Mouse (Mus musculus) small intestine, adult 2 months (tissue): ENCODE data around the gene Rhag. TPM values are rescaled to one million over a fixed set of nuclear protein-coding genes. Genes with fewer than 3 reads are reported as not detected.

Source experiments
- H3K27ac ChIP-seq: fragments of 200-500 bp; 2 replicates; pipeline ENCODE4 v1.5.1; 2012; ENCODE audit warnings: low read depth, low read length, control low read depth, inconsistent platforms; ENCODE audit not compliant: insufficient read depth
- H3K27me3 ChIP-seq: fragments of 200-500 bp; 2 replicates; pipeline ENCODE4 v1.6.1; 2012; ENCODE audit warnings: mild to moderate bottlenecking, moderate library complexity, low read length, inconsistent platforms; ENCODE audit not compliant: control insufficient read depth, insufficient read depth
- H3K36me3 ChIP-seq: fragments of 200-500 bp; 2 replicates; pipeline ENCODE4 v1.6.1; 2012; ENCODE audit warnings: mild to moderate bottlenecking, low read length, control low read depth, inconsistent platforms; ENCODE audit not compliant: control insufficient read depth, insufficient read depth
- H3K4me1 ChIP-seq: fragments of 200-500 bp; 2 replicates; pipeline ENCODE4 v1.6.1; 2012; ENCODE audit warnings: low read length, inconsistent platforms, mixed read lengths; ENCODE audit not compliant: control insufficient read depth, insufficient read depth, insufficient read length
- H3K4me3 ChIP-seq: fragments of 200-500 bp; 2 replicates; pipeline ENCODE4 v1.5.1; 2012; ENCODE audit warnings: low read depth, mild to moderate bottlenecking, control low read depth, inconsistent platforms, low read length, moderate library complexity
- CTCF ChIP-seq: fragments of 200-500 bp; IDR thresholded peaks from 2 replicates; pipeline ENCODE4 v1.5.1; 2012; ENCODE audit warnings: low read depth, mild to moderate bottlenecking, control low read depth, inconsistent platforms, low read length, moderate library complexity, mixed read lengths; ENCODE audit not compliant: insufficient replicate concordance, insufficient read length; ENCODE audit errors: extremely low read depth
- POLR2A ChIP-seq: fragments of 200-500 bp; IDR thresholded peaks from 2 replicates; pipeline ENCODE4 v1.6.1; 2012; ENCODE audit warnings: low read depth, mild to moderate bottlenecking, control low read depth, inconsistent platforms, low read length, moderate library complexity
- WGBS: fragments of 180-500 bp; shearing (Covaris S2); methylation state at CpG from one replicate; pipeline ENCODE4 v1.1.7; 2018; 5-methylcytosine and 5-hydroxymethylcytosine counted together
- polyA plus RNA-seq: library from polyadenylated mRNA; depleted of rRNA; stranded (reverse); fragments of >200 nt; gene quantifications from 2 replicates; pipeline ENCODE4 v1.2.3, GENCODE M21; 2012

Rhag gene
- polyA plus RNA-seq, 1 experiment: not detected

DNA sequence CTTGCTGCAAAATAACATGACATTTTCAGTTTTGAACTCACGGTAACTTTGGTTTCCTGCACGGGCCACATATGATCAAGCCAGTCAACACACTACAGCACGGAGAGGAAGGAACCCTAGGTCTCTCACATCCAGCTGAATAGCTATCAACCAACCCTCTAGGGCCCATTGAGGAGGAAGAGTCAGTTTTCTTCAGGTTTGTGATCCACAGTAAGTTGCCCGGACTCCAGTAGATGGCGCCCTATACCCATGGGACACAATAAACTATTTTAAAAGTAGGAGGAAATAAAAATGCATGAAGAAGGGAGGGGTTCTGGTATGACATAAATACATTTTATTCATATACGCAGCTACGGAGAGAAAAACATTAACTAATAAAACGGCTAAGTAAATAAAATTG is 13.6 kb downstream of the Rhag start:
- 32% methylated on average over 8 of the region's 8 CpGs for WGBS
- H3K4me1 ChIP-seq: no peaks in the 10 kb centered on the region; the same call in 1 of the 2 replicates
- no peak overlapping the region for H3K27ac ChIP-seq
- no peak overlapping the region for H3K4me3 ChIP-seq
- TF ChIP-seq POLR2A: no peak
- TF ChIP-seq CTCF: peak; percentile 45; the same call in 1 of the 2 replicates
- no peaks in the 10 kb centered on the region for H3K27me3 ChIP-seq
- H3K36me3 ChIP-seq: no peaks in the 10 kb centered on the region

DNA sequence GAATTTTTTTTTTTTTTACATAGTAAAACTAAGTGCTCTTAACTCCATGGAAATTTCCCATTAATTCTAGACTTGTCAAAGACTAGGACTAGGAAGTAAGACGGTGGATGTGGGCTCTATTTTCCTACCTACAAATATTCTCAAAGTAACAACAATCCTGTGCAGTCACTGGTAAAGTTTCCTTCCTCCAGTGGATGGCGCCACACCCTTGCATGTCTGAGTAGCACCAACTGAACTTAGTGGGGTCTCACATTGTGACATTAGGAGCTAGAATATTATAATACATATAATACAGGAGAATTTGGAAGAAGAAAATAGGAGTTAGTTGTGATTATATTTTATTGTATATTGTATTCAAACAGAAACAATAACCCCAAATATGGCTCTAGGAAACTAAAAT is 20.9 kb downstream of the Rhag start:
- WGBS: 37% methylated on average over 2 of the region's 2 CpGs

DNA sequence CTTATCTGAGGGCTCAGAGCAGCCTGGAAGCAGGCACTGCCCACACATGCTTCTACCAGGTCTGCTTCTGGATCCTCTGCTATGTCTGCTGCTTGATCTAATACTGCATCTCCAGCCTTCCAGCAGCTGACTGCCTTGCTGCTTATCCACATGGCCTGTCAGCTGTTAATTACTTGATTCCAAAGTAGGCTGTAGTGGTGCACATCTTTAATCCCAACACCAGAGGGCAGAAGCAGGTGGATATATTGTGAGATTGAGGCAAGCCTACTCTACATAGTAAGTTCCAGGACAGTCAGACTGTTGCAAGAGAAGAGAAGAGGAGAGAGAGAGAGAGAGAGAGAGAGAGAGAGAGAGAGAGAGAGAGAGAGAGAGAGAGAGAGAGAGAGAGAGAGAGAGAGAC is 26.4 kb downstream of the Rhag start:
- Histone ChIP-seq H3K4me3 (no peak overlapping the region), H3K27ac (no peak overlapping the region), H3K36me3 (no peaks in the 10 kb centered on the region), H3K27me3 (no peaks in the 10 kb centered on the region), H3K4me1 (no peaks in the 10 kb centered on the region)
- no peak for TF ChIP-seq POLR2A
- TF ChIP-seq CTCF: peak; percentile 26; the same call in 1 of the 2 replicates

More for the DNA sequence above, 20.9 kb downstream of the Rhag start:
- no peak overlapping the region for H3K4me3 ChIP-seq
- no peak overlapping the region for H3K27ac ChIP-seq
- H3K4me1 ChIP-seq: no peaks in the 10 kb centered on the region
- H3K36me3 ChIP-seq: no peaks in the 10 kb centered on the region
- TF ChIP-seq POLR2A: no peak
- no peak for TF ChIP-seq CTCF
- no peaks in the 10 kb centered on the region for H3K27me3 ChIP-seq

DNA sequence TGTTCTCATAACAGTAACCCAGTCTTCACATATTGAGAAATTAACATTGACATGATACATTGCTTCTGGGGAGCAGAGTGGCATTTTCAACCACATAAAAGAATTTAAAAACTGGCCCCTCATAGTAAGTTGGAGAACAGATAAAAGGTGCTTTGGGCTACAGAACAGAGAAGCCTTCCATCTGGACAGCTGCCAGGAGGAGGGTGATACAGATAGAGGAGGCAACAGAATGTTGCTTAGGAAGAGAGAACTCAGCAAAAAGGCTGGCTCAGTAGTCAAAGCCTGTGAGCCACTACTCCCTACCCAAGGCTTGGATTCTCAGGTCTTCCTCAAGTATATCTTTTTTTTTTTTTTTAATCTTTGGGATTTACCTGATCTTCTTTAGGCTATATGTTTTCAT is 44.1 kb downstream of the Rhag start:
- Histone ChIP-seq H3K4me3 (no peak overlapping the region), H3K4me1 (no peaks in the 10 kb centered on the region), H3K27ac (no peak overlapping the region), H3K27me3 (no peaks in the 10 kb centered on the region), H3K36me3 (no peaks in the 10 kb centered on the region)
- no peak for TF ChIP-seq CTCF
- TF ChIP-seq POLR2A: no peak

DNA sequence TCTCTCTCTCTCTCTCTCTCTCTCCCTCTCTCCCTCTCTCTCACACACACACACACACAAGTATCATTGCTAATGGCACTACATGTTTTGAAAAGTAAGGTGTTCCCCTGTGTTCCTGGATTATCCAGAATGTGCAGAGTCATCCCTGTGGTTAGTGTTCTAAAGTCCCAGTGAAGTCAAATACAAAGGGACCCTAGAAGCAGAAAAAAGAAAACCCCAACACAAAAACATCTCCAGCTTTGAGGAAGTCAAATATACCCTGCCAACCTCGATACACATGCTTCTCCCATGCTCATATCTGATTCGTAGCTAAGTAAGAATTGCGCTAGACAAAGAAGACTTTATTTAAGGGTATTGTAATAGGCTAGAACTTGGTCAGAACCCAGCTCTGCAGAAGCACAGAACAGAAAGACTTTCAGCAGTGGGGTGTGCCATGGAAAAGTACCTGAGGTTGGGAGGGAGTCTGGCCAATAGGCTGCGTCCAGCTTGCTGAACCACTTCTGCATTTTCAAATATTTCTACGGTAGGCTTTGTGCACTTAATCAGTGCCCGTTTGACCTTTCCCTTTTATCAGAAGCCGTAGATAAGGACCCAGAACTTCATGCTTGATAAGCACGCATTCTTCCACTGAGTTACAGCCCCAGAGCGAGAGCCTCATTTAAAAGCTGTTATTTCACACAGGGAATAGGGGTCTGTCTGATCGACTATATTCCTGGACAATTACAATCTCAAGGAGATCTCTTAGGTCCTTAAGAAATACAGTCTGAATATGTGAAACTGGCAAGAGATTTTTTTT is 58.2 kb downstream of the Rhag start:
- Histone ChIP-seq H3K4me1 (peaks cover 17% of the 10 kb centered on the region; the same call in 1 of the 2 replicates), H3K27ac (peak overlapping the region; percentile 44; the same call in 1 of the 2 replicates), H3K27me3 (no peaks in the 10 kb centered on the region), H3K4me3 (no peak overlapping the region), H3K36me3 (no peaks in the 10 kb centered on the region)
- TF ChIP-seq CTCF (no peak), POLR2A (no peak)
- 12% methylated on average over 10 of the region's 10 CpGs for WGBS

DNA sequence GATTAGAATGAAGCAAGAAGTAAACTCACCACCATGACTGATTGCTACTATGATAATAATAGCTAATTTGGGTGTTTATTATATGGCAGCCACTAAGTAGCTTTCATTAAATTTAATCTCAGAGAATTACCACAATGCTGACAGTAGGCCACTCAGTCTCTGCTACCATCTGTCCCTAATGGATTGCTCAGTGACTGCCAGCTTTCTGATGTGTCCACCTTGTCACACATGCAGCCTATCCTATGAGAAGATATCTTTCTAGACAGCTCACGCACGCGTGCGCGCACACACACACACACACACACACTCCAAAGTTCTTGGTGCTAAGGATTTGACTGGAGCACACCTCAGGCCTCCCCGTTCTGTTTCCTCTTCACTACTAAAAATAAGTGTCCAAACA is 61.7 kb downstream of the Rhag start:
- H3K4me3 ChIP-seq: no peak overlapping the region
- 91% methylated on average over 6 of the region's 6 CpGs for WGBS

DNA sequence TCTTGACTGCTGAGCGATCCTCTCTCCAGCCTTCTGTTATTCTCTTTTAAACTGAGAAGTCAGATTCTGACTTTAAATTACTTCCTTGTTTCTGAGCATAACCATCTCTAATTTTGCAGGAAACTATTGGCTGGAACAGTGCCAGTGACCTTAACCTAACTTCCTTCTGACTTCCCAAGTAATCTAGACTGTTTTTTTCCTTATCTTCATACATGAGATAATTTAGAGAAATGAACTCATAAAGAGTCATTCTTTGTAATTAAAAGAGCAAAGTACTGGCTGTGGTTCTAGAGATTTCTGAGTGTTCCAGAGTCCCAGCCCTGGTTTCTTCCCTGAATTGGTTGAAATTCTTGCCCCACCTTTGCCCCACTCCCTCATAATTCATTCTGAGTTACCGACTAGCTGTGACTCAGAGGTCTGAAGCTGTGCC is 62.7 kb downstream of the Rhag start:
- H3K4me3 ChIP-seq: no peak overlapping the region
- WGBS: 6% methylated on average over 2 of the region's 2 CpGs
- peaks cover 8% of the 10 kb centered on the region; the same call in 1 of the 2 replicates for H3K4me1 ChIP-seq
- no peaks in the 10 kb centered on the region for H3K27me3 ChIP-seq
- no peak for TF ChIP-seq POLR2A
- TF ChIP-seq CTCF: no peak
- peak overlapping the region; percentile 89 for H3K27ac ChIP-seq
- peaks cover 13% of the 10 kb centered on the region for H3K36me3 ChIP-seq

More for the DNA sequence above, 61.7 kb downstream of the Rhag start:
- H3K27ac ChIP-seq: no peak overlapping the region; the same call in 1 of the 2 replicates
- no peaks in the 10 kb centered on the region for H3K27me3 ChIP-seq
- TF ChIP-seq CTCF: no peak
- TF ChIP-seq POLR2A: no peak
- peaks cover 14% of the 10 kb centered on the region; the same call in 1 of the 2 replicates for H3K4me1 ChIP-seq
- peaks cover 13% of the 10 kb centered on the region for H3K36me3 ChIP-seq
